Mouse (Mus musculus) lung, postnatal 0 days (tissue): ENCODE data around the gene Il15ra. TPM values are rescaled to one million over a fixed set of nuclear protein-coding genes. Genes with fewer than 3 reads are reported as not detected.

ENCODE experiments used
- ATAC-seq: fragments of 200-750 bp; cut with Nextera tagmentation; 2 replicates; pipeline ENCODE4 v1.8.0; 2017; ENCODE audit warnings: moderate library complexity
- DNase-seq: peaks from one replicate; pipeline ENCODE4 v3.0.0-alpha.2; 2016; ENCODE audit warnings: low spot score
- H3K27ac ChIP-seq: fragments of 300-500 bp; sonication (generic); 2 replicates; pipeline ENCODE4 v1.5.1; 2014; ENCODE audit warnings: antibody characterized with exemption, mild to moderate bottlenecking, low read length, mixed read lengths
- H3K27me3 ChIP-seq: fragments of 300-500 bp; sonication (generic); replicated peaks from 2 replicates; pipeline ENCODE4 v1.6.1; 2014; ENCODE audit warnings: low read length, mixed read lengths; ENCODE audit not compliant: insufficient read depth
- H3K36me3 ChIP-seq: fragments of 300-500 bp; sonication (generic); 2 replicates; pipeline ENCODE4 v1.6.1; 2014; ENCODE audit warnings: low read length, mixed read lengths; ENCODE audit not compliant: insufficient read depth
- H3K4me1 ChIP-seq: fragments of 300-500 bp; sonication (generic); 2 replicates; pipeline ENCODE4 v1.6.1; 2014; ENCODE audit warnings: antibody characterized with exemption, low read depth, low read length, mixed read lengths; ENCODE audit not compliant: insufficient read depth
- H3K4me2 ChIP-seq: fragments of 300-500 bp; sonication (generic); replicated peaks from 2 replicates; pipeline ENCODE4 v1.6.1; 2014; ENCODE audit warnings: low read depth, mild to moderate bottlenecking, low read length, moderate library complexity, mixed read lengths
- H3K4me3 ChIP-seq: fragments of 300-500 bp; sonication (generic); 2 replicates; pipeline ENCODE4 v1.5.1; 2014; ENCODE audit warnings: low read depth, low read length
- H3K9ac ChIP-seq: fragments of 300-500 bp; sonication (generic); replicated peaks from 2 replicates; pipeline ENCODE4 v1.6.1; 2014; ENCODE audit warnings: low read depth, mild to moderate bottlenecking
- H3K9me3 ChIP-seq: fragments of 300-500 bp; sonication (generic); 2 replicates; pipeline ENCODE4 v1.6.1; 2016; ENCODE audit warnings: low read length, mixed read lengths
- CTCF ChIP-seq: IDR thresholded peaks from 2 replicates; pipeline ENCODE4 v1.5.1; 2016; ENCODE audit warnings: antibody characterized with exemption, mild to moderate bottlenecking
- EP300 ChIP-seq: IDR thresholded peaks from 2 replicates; pipeline ENCODE4 v1.6.1; 2016; ENCODE audit warnings: antibody characterized with exemption, mild to moderate bottlenecking, control low read depth
- WGBS: fragments of 180-500 bp; shearing (Covaris S2); extraction: QIAGEN DNeasy Blood & Tissue Kit; methylation state at CpG from one replicate; pipeline ENCODE4 v1.1.7; 2014; 5-methylcytosine and 5-hydroxymethylcytosine counted together
- polyA plus RNA-seq: library from polyadenylated mRNA; unstranded; fragments of >200 nt; fragmentation: Nextera tagmentation; extraction: Ambion mirVana; gene quantifications from 2 replicates; pipeline ENCODE4 v1.2.1, GENCODE M21; 2015

Gene Il15ra
- polyA plus RNA-seq, 1 experiment from 2014 or later, result 6.7 TPM

DNA sequence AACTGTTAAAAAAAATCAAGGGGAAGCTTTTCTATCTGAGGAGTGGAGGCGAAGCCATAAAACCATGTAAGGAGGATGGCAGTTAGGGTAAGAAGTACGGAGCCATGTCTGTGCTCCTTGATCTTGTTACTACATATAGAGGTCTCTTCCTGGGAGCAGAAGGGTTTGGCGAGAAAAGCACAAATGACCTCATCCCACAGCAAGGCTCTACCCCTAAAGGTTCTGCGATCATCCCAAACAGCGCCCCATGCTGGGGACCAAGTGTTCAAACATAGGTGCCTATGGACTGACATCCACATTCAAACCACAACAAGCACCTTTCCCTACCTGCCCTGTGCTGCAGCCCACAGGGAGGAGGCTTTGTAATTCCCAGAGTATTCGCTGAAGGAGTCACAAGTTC, 40.7 kb upstream of the Il15ra start:
- ATAC-seq (peak; percentile 44; the same call in 1 of the 2 replicates), DNase-seq (peak; percentile 15)
- H3K27ac ChIP-seq, result no peak overlapping the region
- TF ChIP-seq EP300, result no peak
- no peak; the same call in 1 of the 2 replicates for TF ChIP-seq CTCF
- H3K4me2 ChIP-seq, result peak overlapping the region; percentile 15; the same call in 1 of the 2 replicates
- no peak overlapping the region for H3K4me3 ChIP-seq
- no peaks in the 10 kb centered on the region for H3K9me3 ChIP-seq
- H3K27me3 ChIP-seq, result no peaks in the 10 kb centered on the region
- H3K9ac ChIP-seq, result no peak overlapping the region
- no peaks in the 10 kb centered on the region for H3K4me1 ChIP-seq
- H3K36me3 ChIP-seq, result no peaks in the 10 kb centered on the region
- 51% methylated on average over 6 of the region's 6 CpGs for WGBS

GRCm38 (mm10) chr2:11664806-11665205, 40.3 kb upstream of the Il15ra start:
- 74% methylated on average over 4 of the region's 4 CpGs for WGBS

DNA sequence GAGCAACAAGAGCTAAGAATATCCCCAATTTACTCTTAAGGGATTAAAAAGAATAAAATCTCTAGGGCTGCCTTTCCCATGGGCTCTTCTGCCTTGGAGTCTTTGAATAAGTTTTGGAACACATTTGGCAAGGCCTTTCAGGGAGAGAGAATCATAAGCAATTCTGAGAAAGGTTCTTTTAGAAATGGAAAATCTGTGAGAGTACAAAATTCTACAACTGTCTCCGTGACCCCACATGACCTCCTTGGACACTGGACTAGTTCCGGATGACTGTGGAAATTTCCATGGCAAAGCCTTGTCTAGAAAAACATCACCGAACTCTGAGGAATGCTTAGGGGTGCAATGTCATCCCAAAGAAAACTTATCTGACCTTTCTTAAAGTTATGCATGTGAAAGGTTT, 39.8 kb upstream of the Il15ra start:
- no peak overlapping the region for H3K9ac ChIP-seq

More at GRCm38 (mm10) chr2:11664806-11665205, 40.3 kb upstream of the Il15ra start:
- H3K9me3 ChIP-seq, result no peaks in the 10 kb centered on the region
- TF ChIP-seq EP300 (no peak), CTCF (no peak)
- no peaks in the 10 kb centered on the region for H3K36me3 ChIP-seq
- no peak for ATAC-seq
- no peaks in the 10 kb centered on the region for H3K4me1 ChIP-seq
- no peak overlapping the region for H3K4me3 ChIP-seq
- DNase-seq, result no peak
- H3K27ac ChIP-seq, result no peak overlapping the region
- H3K27me3 ChIP-seq, result no peaks in the 10 kb centered on the region
- H3K9ac ChIP-seq, result no peak overlapping the region
- no peak overlapping the region for H3K4me2 ChIP-seq

DNA sequence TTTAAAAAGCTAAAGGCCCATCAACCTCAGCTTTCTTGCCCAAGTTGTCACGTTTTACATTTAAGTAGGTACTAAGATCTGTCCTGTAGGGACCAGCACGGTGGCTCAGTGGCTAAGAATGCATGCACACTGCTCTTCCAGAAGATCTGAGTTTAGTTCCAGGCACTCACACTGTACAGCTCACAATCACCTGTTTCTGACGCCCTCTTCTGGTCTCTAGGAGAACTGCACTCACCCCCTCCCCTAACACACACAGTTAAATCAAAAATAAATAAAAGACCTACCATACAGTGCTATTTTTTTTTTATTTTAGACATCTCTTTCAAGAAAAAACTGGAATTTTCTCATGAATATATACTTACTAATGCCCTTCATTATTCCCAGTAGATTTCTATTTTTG, 32.9 kb upstream of the Il15ra start:
- no peak for TF ChIP-seq EP300
- peak; percentile 42 for TF ChIP-seq CTCF
- H3K27me3 ChIP-seq, result no peaks in the 10 kb centered on the region
- no peaks in the 10 kb centered on the region for H3K4me1 ChIP-seq
- H3K36me3 ChIP-seq, result no peaks in the 10 kb centered on the region
- 22% methylated on average over 3 of the region's 3 CpGs for WGBS
- no peak for DNase-seq
- no peaks in the 10 kb centered on the region for H3K9me3 ChIP-seq
- H3K4me2 ChIP-seq, result no peak overlapping the region
- no peak overlapping the region for H3K4me3 ChIP-seq
- no peak overlapping the region for H3K9ac ChIP-seq
- no peak overlapping the region for H3K27ac ChIP-seq
- no peak for ATAC-seq

More for the DNA sequence above, 39.8 kb upstream of the Il15ra start:
- no peak for ATAC-seq
- Histone ChIP-seq H3K4me2 (no peak overlapping the region), H3K27me3 (no peaks in the 10 kb centered on the region), H3K4me1 (no peaks in the 10 kb centered on the region), H3K4me3 (no peak overlapping the region), H3K36me3 (no peaks in the 10 kb centered on the region), H3K9me3 (no peaks in the 10 kb centered on the region), H3K27ac (no peak overlapping the region)
- 89% methylated on average over 3 of the region's 3 CpGs for WGBS
- TF ChIP-seq CTCF, result no peak
- TF ChIP-seq EP300, result no peak
- no peak for DNase-seq

DNA sequence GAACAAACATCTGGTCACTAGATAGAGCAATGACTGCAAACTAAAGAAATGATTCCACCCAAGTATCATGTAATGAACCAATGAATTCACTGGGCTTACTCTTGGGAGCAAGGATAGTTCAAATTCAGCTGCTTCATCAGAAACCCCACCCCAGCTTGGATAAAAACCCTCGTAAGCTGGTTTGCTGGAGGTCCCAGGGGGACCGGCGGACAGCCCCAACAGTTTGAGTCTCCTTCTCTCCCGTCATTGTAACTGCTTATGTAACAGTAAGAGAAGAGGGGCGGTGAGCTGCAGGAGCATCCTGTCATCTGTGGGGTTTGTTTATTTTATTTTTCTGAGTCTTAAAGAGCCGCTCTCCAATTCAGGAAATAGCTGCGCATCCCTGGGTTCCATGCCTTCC, 25.5 kb upstream of the Il15ra start:
- no peaks in the 10 kb centered on the region for H3K4me1 ChIP-seq
- TF ChIP-seq EP300 (no peak), CTCF (no peak)
- H3K4me2 ChIP-seq, result no peak overlapping the region
- no peak overlapping the region for H3K9ac ChIP-seq
- ATAC-seq (no peak), DNase-seq (no peak)
- no peaks in the 10 kb centered on the region for H3K9me3 ChIP-seq
- no peaks in the 10 kb centered on the region for H3K36me3 ChIP-seq
- H3K27me3 ChIP-seq, result no peaks in the 10 kb centered on the region
- no peak overlapping the region for H3K27ac ChIP-seq
- no peak overlapping the region for H3K4me3 ChIP-seq
- 31% methylated on average over 7 of the region's 7 CpGs for WGBS

DNA sequence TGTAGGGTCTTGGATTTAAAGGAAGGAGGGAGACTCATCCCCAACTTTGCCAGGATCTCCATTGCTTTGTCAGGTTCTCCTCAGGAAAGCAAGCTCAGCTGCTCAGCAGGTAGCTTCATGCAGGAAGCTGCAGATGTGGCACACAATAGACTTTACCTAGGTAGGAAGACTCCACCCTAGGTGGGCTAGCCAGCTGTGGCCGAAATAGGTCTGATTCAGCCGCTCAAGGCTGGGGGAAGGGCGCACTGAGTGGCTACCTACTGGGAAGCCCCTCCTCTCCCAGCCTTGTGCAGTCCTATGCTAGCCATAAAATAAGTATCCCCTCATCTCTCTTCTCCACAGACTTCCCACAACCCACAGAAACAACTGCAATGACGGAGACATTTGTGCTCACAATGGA, 22.4 kb upstream of the Il15ra start:
- no peak overlapping the region for H3K4me3 ChIP-seq
- 62% methylated on average over 4 of the region's 4 CpGs for WGBS
- H3K9me3 ChIP-seq, result no peaks in the 10 kb centered on the region
- H3K36me3 ChIP-seq, result no peaks in the 10 kb centered on the region
- H3K27ac ChIP-seq, result no peak overlapping the region
- no peak overlapping the region for H3K4me2 ChIP-seq
- H3K9ac ChIP-seq, result no peak overlapping the region
- TF ChIP-seq CTCF (no peak), EP300 (no peak)
- ATAC-seq (no peak), DNase-seq (no peak)
- no peaks in the 10 kb centered on the region for H3K4me1 ChIP-seq
- H3K27me3 ChIP-seq, result no peaks in the 10 kb centered on the region

DNA sequence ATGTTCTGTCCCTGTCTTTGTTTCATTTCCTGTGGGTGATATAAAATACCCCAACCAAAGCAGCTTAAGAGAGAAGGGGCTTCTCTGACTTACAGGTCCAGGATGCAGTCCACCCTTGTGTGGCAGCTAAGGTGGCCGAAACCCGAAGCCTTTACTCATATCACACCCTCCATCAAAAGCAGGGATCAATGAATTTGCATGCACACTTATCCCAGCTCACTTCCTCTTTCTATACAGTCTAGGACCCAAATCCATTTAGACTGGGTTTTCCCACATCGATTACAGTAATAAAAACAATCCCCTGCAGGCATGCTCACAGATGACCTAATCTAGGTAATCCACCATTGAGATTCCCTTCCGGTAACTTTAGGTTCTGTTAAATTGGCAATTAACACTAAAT, 18.6 kb upstream of the Il15ra start:
- Histone ChIP-seq H3K9ac (no peak overlapping the region), H3K36me3 (no peaks in the 10 kb centered on the region), H3K4me2 (no peak overlapping the region), H3K9me3 (no peaks in the 10 kb centered on the region), H3K4me1 (no peaks in the 10 kb centered on the region), H3K27me3 (no peaks in the 10 kb centered on the region), H3K27ac (no peak overlapping the region), H3K4me3 (no peak overlapping the region)
- TF ChIP-seq CTCF (no peak), EP300 (no peak)
- WGBS, result 80% methylated on average over 4 of the region's 4 CpGs
- DNase-seq (no peak), ATAC-seq (no peak)
